Mouse (Mus musculus) left cerebral cortex, postnatal 14 days (tissue): ENCODE data around the gene Ano6. TPM values are rescaled to one million over a fixed set of nuclear protein-coding genes. Genes with fewer than 3 reads are reported as not detected.

Source experiments
- DNase-seq, 2 experiments: peaks; one replicate each; pipeline ENCODE4 v3.0.0; 2021 to 2022; ENCODE audit warnings: low spot score in 2 of 2, mixed read lengths in 1 of 2
- intact Hi-C: fragments of 180-260 bp; cut with DNase I; formaldehyde crosslinking; loops from one replicate; pipeline ENCODE4 v1.15.1; 2025
- long read RNA-seq, 2 experiments: library from polyadenylated mRNA; stranded (forward); transcript quantifications; one replicate each; pipeline ENCODE4 v2.0.0; 2021
- total RNA-seq, 2 experiments: library from RNA; stranded (reverse); gene quantifications; 2 replicates each; pipeline ENCODE4 v1.2.3; 2021

Ano6 gene
- total RNA-seq = 10 to 100 TPM; 16.9 to 22.0 TPM
- long read RNA-seq, experiment 1, full-length matches to known transcripts = 4 of 10 reads
- long read RNA-seq, experiment 1, partial matches to known transcripts = 1 of 10 reads
- long read RNA-seq, experiment 1, other reads (novel, unspliced or antisense) = 5 of 10 reads
- long read RNA-seq, experiment 2, partial matches to known transcripts = 3 of 10 reads
- long read RNA-seq, experiment 2, other reads (novel, unspliced or antisense) = 6 of 10 reads

GRCm38 (mm10) chr15:95790529-95791071, at the start of gene Ano6:
Gene Ano6, plus strand, starts transcription at chr15:95790843.
- DNase-seq = peak; percentile 91 to 94
- intact Hi-C loops = loop anchor here (5.0 kb wide), 1 partner anchor 97 kb away; no protein-coding TSS in a partner anchor

- no peak for DNase-seq
Observed at GRCm38 (mm10) chr15:95742955-95743354, 47.7 kb upstream of the Ano6 start.

GRCm38 (mm10) chr15:95743856-95744255, 46.8 kb upstream of the Ano6 start:
- intact Hi-C loops = no loop called here
- no peak for DNase-seq

More at GRCm38 (mm10) chr15:95742955-95743354, 47.7 kb upstream of the Ano6 start:
- intact Hi-C loops = no loop called here

GRCm38 (mm10) chr15:95745346-95746106, 45.1 kb upstream of the Ano6 start:
- intact Hi-C loops = no loop called here
- DNase-seq = no peak

- DNase-seq = no peak
- intact Hi-C loops = no loop called here
Observed at GRCm38 (mm10) chr15:95746513-95746912, 44.1 kb upstream of the Ano6 start.

GRCm38 (mm10) chr15:95746955-95747931, 43.4 kb upstream of the Ano6 start:
- intact Hi-C loops = no loop called here

GRCm38 (mm10) chr15:95749216-95749615, 41.4 kb upstream of the Ano6 start:
- intact Hi-C loops = no loop called here
- DNase-seq = no peak

More at GRCm38 (mm10) chr15:95746955-95747931, 43.4 kb upstream of the Ano6 start:
- DNase-seq = no peak

- no peak for DNase-seq
- intact Hi-C loops = no loop called here
Observed at GRCm38 (mm10) chr15:95750038-95750437, 40.6 kb upstream of the Ano6 start.

- no peak for DNase-seq
- intact Hi-C loops = no loop called here
Observed at GRCm38 (mm10) chr15:95751832-95752676, 38.6 kb upstream of the Ano6 start.

- intact Hi-C loops = no loop called here
Observed at GRCm38 (mm10) chr15:95752677-95753019, 38.0 kb upstream of the Ano6 start.

GRCm38 (mm10) chr15:95753031-95753430, 37.6 kb upstream of the Ano6 start:
- intact Hi-C loops = no loop called here
- DNase-seq = no peak

More at GRCm38 (mm10) chr15:95752677-95753019, 38.0 kb upstream of the Ano6 start:
- DNase-seq = no peak

GRCm38 (mm10) chr15:95757169-95757568, 33.5 kb upstream of the Ano6 start:
- intact Hi-C loops = no loop called here
- DNase-seq = peak; percentile 82 to 87

GRCm38 (mm10) chr15:95758069-95758468, 32.6 kb upstream of the Ano6 start:
- DNase-seq = no peak
- intact Hi-C loops = no loop called here

- intact Hi-C loops = no loop called here
- DNase-seq = no peak
Observed at GRCm38 (mm10) chr15:95758696-95759434, 31.8 kb upstream of the Ano6 start.

GRCm38 (mm10) chr15:95759857-95760256, 30.8 kb upstream of the Ano6 start:
- intact Hi-C loops = loop anchor here (10.0 kb wide), 1 partner anchor 525 kb away; the partner anchor contains the start of gene Arid2
- no peak for DNase-seq

- intact Hi-C loops = loop anchor here (10.0 kb wide), 1 partner anchor 523 kb away; the partner anchor contains the start of gene Arid2
- no peak for DNase-seq
Observed at GRCm38 (mm10) chr15:95761420-95761819, 29.2 kb upstream of the Ano6 start.

GRCm38 (mm10) chr15:95762661-95763303, 27.9 kb upstream of the Ano6 start:
- intact Hi-C loops = loop anchor here (10.0 kb wide), 1 partner anchor 522 kb away; the partner anchor contains the start of gene Arid2
- peak in 1 of 2 experiments; percentile 69 for DNase-seq
